Mouse (Mus musculus) neutrophil, adult 5-6 weeks (primary cell): ENCODE measurements at regions not wholly inside any gene's neighbourhood (a gene's known extent, or its start where the extent isn't known, plus 50 kb on each side); places are given as distances from the start of the nearest gene placed in this dataset.
A peak's percentile ranks its signal among the peaks of the same experiment; 100 is the strongest.

Source experiments
- ATAC-seq: fragments of 151-379, 151-347 bp; 2 replicates; pipeline ENCODE4 v1.8.0; 2017; ENCODE audit warnings: mild to moderate bottlenecking, moderate TSS enrichment; ENCODE audit not compliant: insufficient number of reproducible peaks, poor library complexity, low FRiP score, severe bottlenecking; ENCODE audit errors: extremely low read depth

DNA sequence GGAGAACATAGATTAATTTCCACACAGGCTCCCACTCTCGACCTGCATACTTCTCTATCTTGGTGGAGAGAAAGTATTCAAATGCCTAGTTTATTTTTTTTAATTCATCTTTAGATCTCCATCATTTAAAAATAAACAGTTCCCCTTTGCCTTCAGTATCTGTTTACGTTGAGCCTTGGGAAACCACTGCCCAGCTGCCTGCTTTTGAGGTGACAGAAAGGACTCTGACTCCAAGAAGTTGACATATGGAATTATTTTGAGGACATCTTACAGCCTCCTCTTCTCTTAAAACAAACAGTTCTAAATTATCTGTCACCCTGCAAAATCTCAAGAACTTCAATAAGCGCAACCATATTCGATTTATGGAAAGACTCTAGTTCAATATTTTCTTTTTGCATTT is 186.4 kb downstream of the Npr3 start:
- ATAC-seq: no peak

GRCm38 (mm10) chr15:11716168-11716842 is 190.8 kb downstream of the Npr3 start:
- peak; percentile 96 for ATAC-seq

DNA sequence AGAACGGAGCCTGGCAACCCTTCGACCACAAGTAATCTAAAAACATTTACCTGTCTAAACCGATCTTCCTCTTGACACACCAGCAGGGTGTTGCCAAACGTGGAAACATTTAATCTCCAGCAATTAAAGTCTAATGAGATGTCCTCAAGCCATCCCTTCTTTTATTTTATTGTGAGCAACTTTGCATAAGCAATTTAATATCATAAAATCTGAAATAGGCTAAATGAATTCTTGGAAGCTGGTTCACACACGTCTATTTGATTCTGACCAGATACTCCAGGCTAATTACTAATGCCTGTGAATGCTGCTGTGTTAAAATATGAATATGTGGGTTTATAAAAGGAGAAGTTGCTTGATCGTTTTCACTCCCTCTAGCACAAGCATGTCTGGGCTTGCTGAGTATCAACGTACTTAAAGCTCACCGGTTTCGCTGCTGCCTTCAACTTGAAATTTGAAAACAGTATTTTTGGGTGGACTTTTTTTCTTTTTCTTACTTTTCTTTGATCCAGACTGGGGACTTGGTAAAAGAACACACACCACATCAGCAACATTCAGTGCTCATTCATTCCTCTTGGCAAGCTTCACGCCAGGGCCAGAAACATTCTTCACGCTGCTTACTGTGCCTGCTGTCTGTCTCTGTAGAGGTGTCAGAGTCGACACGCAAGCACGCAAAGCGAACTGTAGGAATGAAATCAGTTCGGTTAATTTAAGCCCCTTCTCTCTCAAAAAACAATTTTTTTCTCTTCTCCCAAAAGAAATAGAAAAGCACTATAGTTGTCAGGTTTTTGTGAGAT is 194.4 kb downstream of the Npr3 start:
- ATAC-seq: no peak

- no peak for ATAC-seq
Measured at GRCm38 (mm10) chr15:11701246-11701645, 205.8 kb downstream of the Npr3 start.

DNA sequence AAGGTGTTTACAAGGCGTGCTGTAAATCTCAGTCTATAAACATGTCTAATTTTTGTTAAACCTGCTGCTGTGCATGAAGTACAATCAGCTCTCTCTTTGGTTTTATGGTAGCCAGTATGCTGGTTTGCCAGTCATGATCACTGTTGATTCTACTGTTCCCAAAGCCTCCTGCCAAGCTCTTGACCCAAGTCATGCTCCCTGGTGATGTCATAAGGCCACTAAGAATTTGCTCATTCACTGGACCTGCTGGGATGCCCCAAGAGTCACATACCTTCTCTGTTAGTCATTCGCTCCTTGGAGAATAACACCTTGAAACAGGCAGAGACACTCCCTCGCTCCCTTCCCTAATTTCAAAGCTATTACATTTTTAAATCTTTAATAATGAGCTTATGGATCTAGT is 207.2 kb downstream of the Npr3 start:
- ATAC-seq: no peak

GRCm38 (mm10) chr15:11697060-11697459 is 210.0 kb downstream of the Npr3 start:
- ATAC-seq: no peak

- no peak for ATAC-seq
Measured at GRCm38 (mm10) chr15:11693772-11694270, 213.3 kb downstream of the Npr3 start.

GRCm38 (mm10) chr15:11664839-11665379 is 242.2 kb downstream of the Npr3 start:
- no peak for ATAC-seq

DNA sequence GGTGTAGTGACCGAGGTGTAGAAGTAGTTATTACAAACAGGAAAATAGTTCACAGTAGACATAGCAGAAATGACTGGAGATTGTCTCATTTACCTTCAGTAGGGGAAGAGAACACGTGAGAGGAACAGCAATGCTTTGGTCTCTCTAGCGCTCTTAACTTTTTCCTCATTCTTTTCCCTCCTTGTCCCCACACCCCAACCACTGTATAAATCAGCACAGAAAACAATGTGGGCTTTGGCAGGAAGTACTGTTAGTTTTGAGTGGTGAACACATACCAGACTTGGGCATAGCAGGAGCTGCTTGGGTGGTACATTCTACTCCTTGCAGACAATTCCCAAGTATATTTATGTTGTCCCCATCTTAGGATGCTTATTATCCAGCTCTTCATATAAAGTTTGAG is 251.9 kb downstream of the Npr3 start:
- no peak for ATAC-seq

- ATAC-seq: no peak
Measured at GRCm38 (mm10) chr15:11646241-11646640, 246.8 kb upstream of the Tars start.

DNA sequence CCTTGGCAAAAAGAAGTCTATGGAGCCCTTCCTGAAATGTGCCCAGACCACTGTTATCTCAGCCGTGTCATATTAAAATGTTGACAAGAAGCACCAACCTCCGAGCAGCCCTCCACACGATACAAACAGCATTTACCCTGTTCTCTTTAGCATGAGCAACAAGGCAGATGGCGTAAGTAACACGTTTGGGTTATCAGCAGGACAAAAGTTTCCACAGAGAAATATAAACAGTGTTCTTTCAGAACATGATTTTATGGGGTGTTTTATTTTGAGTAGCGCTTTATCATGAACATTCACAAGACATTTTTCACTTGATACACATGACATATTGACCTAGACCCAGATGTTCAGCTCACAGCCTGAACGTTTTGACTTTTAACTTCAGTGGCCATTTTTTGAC is 245.3 kb upstream of the Tars start:
- no peak for ATAC-seq

GRCm38 (mm10) chr15:11630654-11631053 is 231.2 kb upstream of the Tars start:
- ATAC-seq: no peak

- ATAC-seq: no peak
Measured at GRCm38 (mm10) chr15:11626433-11626832, 227.0 kb upstream of the Tars start.

DNA sequence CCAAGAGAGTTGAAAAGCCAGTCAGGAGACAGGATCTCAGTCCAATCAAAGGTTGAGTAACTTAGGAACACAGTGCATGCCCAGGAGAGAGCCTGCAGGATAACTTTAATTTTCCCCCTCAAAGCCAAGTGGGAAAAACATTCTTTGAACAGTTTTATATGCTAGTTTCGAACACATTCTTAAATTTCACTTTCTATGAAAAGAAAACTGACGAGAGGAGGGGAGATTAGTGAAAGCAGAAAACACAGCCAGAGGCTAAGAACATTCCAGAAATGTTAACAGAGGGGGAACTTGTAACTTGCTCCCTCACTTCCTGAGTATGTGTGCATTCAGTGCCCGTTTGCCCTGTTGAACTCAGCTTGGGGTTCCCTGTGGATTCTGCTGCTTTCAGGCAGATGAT is 213.0 kb upstream of the Tars start:
- ATAC-seq: no peak

GRCm38 (mm10) chr15:11610043-11610670 is 210.7 kb upstream of the Tars start:
- ATAC-seq: no peak

- no peak for ATAC-seq
Measured at GRCm38 (mm10) chr15:11607489-11607888, 208.0 kb upstream of the Tars start.

DNA sequence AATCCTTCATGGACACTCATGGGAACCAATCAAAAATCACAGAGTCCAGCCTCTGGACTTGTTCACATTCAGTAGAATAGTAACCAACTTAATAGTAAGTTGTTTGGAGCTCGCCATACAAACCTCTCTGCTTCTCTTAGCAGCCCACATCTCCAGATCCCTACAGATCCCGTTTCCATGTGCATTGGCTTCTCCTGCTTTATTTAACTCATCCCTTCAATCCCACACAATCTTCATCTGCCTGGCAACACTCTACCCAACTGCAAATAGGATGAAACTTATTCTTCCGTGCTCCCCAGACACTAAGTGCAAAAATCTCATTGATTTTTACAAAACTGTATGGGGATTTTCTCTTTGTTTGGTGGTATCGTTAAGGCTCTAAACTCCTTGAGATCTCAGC is 206.2 kb upstream of the Tars start:
- no peak for ATAC-seq

DNA sequence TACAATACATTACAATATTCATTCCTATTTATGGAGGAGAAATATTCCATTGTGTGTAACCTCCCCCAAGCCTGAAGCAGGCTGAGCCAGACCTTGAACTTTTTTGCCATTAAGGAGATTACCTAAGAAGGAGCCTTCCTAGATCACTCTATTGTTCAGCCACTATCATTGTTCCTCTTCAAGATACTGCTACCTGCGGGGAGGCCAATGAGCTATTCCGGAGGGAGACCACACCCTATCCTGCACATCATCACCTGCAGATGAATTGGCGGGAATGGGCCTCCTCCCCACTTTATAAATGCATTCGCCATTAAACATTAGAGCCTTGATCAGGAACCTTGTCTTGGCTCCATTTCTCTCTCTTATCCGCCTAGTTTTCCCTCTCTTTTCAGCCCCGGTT is 197.6 kb upstream of the Tars start:
- ATAC-seq: no peak

DNA sequence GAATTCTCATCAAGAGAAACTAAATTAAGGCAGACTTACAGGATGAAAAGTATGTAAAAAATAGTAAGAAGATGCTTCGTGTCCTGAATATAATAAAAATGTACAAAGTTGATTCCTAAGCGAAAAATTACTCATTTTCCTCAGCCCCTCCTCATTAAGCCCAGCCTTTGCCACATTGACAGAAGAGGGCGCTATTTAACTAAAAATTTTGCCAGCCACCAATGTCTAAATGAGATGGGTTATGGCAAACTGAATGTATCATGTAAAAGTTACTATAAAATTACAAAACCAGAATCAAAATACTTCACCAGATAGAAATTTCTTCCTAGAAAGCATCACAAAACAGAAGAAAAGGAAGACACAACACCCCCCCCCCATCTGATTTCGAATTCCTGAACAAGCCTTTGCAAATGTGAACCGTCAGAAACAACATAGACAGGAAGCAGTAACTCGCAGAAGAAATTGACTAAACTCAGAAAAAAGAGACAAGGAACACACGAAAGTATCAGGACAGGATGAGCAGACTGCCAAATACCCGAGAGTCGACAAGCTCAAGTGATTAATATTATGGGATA is 191.2 kb upstream of the Tars start:
- ATAC-seq: no peak
